Mouse (Mus musculus) forebrain, embryonic 16.5 days (tissue): ENCODE measurements around the gene Hspa8. TPM values are rescaled to one million over a fixed set of nuclear protein-coding genes. Genes with fewer than 3 reads are reported as not detected.

Source experiments
- ATAC-seq: fragments of 200-750 bp; cut with Nextera tagmentation; 2 replicates; pipeline ENCODE4 v1.8.0; 2017; ENCODE audit warnings: mild to moderate bottlenecking, moderate library complexity
- H3K27ac ChIP-seq: fragments of 300-500 bp; sonication (generic); 2 replicates; pipeline ENCODE4 v1.5.1; 2014; ENCODE audit warnings: low read length, control low read depth
- H3K27me3 ChIP-seq: fragments of 300-500 bp; sonication (generic); replicated peaks from 2 replicates; pipeline ENCODE4 v1.6.1; 2014; ENCODE audit warnings: low read length; ENCODE audit not compliant: control insufficient read depth, insufficient read depth
- H3K36me3 ChIP-seq: fragments of 300-500 bp; sonication (generic); 2 replicates; pipeline ENCODE4 v1.6.1; 2014; ENCODE audit not compliant: control insufficient read depth, insufficient read depth
- H3K4me1 ChIP-seq: fragments of 300-500 bp; sonication (generic); replicated peaks from 2 replicates; pipeline ENCODE4 v1.6.1; 2014; ENCODE audit warnings: low read length; ENCODE audit not compliant: control insufficient read depth, insufficient read depth
- H3K4me2 ChIP-seq: fragments of 300-500 bp; sonication (generic); 2 replicates; pipeline ENCODE4 v1.6.1; 2014; ENCODE audit warnings: mild to moderate bottlenecking, low read length, control low read depth
- H3K4me3 ChIP-seq: fragments of 300-500 bp; sonication (generic); replicated peaks from 2 replicates; pipeline ENCODE4 v1.5.1; 2014; ENCODE audit warnings: mild to moderate bottlenecking, low read length, control low read depth
- H3K9ac ChIP-seq: fragments of 300-500 bp; sonication (generic); replicated peaks from 2 replicates; pipeline ENCODE4 v1.6.1; 2014; ENCODE audit warnings: low read depth, low read length, control low read depth
- H3K9me3 ChIP-seq: fragments of 300-500 bp; sonication (generic); 2 replicates; pipeline ENCODE4 v1.6.1; 2016; ENCODE audit warnings: low read length; ENCODE audit not compliant: control insufficient read depth
- WGBS: fragments of 180-500 bp; shearing (Covaris S2); extraction: QIAGEN DNeasy Blood & Tissue Kit; methylation state at CpG from one replicate; pipeline ENCODE4 v1.1.7; 2014; 5-methylcytosine and 5-hydroxymethylcytosine counted together
- polyA plus RNA-seq: library from polyadenylated mRNA; unstranded; fragments of >200 nt; fragmentation: Nextera tagmentation; extraction: Ambion mirVana; gene quantifications from 2 replicates; pipeline ENCODE4 v1.2.1, GENCODE M21; 2015

Gene Hspa8
- polyA plus RNA-seq, 1 experiment from 2014 or later, result 3,453 TPM

GRCm38 (mm10) chr9:40825601-40826000 lies 24.8 kb downstream of the Hspa8 start:
- H3K9ac ChIP-seq, result no peak overlapping the region
- 41% methylated on average over 6 of the region's 6 CpGs for WGBS
- H3K9me3 ChIP-seq, result no peaks in the 10 kb centered on the region
- no peaks in the 10 kb centered on the region for H3K36me3 ChIP-seq
- H3K27ac ChIP-seq, result no peak overlapping the region
- ATAC-seq, result peak; percentile 39; the same call in 1 of the 2 replicates
- no peak overlapping the region for H3K4me3 ChIP-seq
- H3K4me2 ChIP-seq, result no peak overlapping the region
- no peaks in the 10 kb centered on the region for H3K27me3 ChIP-seq
- H3K4me1 ChIP-seq, result peaks cover 7% of the 10 kb centered on the region; the same call in 1 of the 2 replicates

GRCm38 (mm10) chr9:40827366-40827765 lies 26.6 kb downstream of the Hspa8 start:
- no peaks in the 10 kb centered on the region for H3K4me1 ChIP-seq
- no peaks in the 10 kb centered on the region for H3K27me3 ChIP-seq
- H3K9me3 ChIP-seq, result no peaks in the 10 kb centered on the region
- WGBS, result 52% methylated on average over 4 of the region's 4 CpGs
- no peak overlapping the region for H3K27ac ChIP-seq
- no peak for ATAC-seq
- no peak overlapping the region for H3K4me2 ChIP-seq
- no peaks in the 10 kb centered on the region for H3K36me3 ChIP-seq
- H3K4me3 ChIP-seq, result no peak overlapping the region
- H3K9ac ChIP-seq, result no peak overlapping the region

- ATAC-seq, result peak; percentile 49; the same call in 1 of the 2 replicates
- 5% methylated on average over 12 of the region's 12 CpGs for WGBS
- Histone ChIP-seq H3K36me3 (no peaks in the 10 kb centered on the region), H3K4me3 (no peak overlapping the region), H3K27ac (no peak overlapping the region), H3K27me3 (peaks cover 3% of the 10 kb centered on the region; the same call in 1 of the 2 replicates), H3K4me2 (no peak overlapping the region), H3K4me1 (no peaks in the 10 kb centered on the region), H3K9me3 (no peaks in the 10 kb centered on the region), H3K9ac (no peak overlapping the region)
Measured at GRCm38 (mm10) chr9:40834569-40834968, 33.8 kb downstream of the Hspa8 start.

GRCm38 (mm10) chr9:40836681-40837080 lies 35.9 kb downstream of the Hspa8 start:
- Histone ChIP-seq H3K27ac (no peak overlapping the region), H3K9ac (no peak overlapping the region), H3K27me3 (peaks cover 3% of the 10 kb centered on the region; the same call in 1 of the 2 replicates), H3K4me1 (no peaks in the 10 kb centered on the region), H3K4me2 (no peak overlapping the region), H3K36me3 (no peaks in the 10 kb centered on the region), H3K4me3 (no peak overlapping the region), H3K9me3 (no peaks in the 10 kb centered on the region)
- ATAC-seq, result no peak
- WGBS, result 90% methylated on average over 3 of the region's 3 CpGs

GRCm38 (mm10) chr9:40839662-40840061 lies 38.9 kb downstream of the Hspa8 start:
- H3K36me3 ChIP-seq, result no peaks in the 10 kb centered on the region
- WGBS, result 88% methylated on average over 3 of the region's 3 CpGs
- no peak overlapping the region for H3K27ac ChIP-seq
- H3K9me3 ChIP-seq, result no peaks in the 10 kb centered on the region
- no peaks in the 10 kb centered on the region for H3K4me1 ChIP-seq
- no peak for ATAC-seq
- H3K4me2 ChIP-seq, result no peak overlapping the region
- H3K4me3 ChIP-seq, result no peak overlapping the region
- peaks cover 3% of the 10 kb centered on the region; the same call in 1 of the 2 replicates for H3K27me3 ChIP-seq
- no peak overlapping the region for H3K9ac ChIP-seq

- Histone ChIP-seq H3K4me2 (no peak overlapping the region), H3K4me3 (no peak overlapping the region), H3K4me1 (no peaks in the 10 kb centered on the region), H3K9me3 (no peaks in the 10 kb centered on the region), H3K27ac (no peak overlapping the region), H3K27me3 (peaks cover 25% of the 10 kb centered on the region), H3K9ac (no peak overlapping the region), H3K36me3 (no peaks in the 10 kb centered on the region)
- 13% methylated on average over 2 of the region's 2 CpGs for WGBS
- ATAC-seq, result no peak
Measured at GRCm38 (mm10) chr9:40851515-40851914, 50.7 kb downstream of the Hspa8 start.

- Histone ChIP-seq H3K4me3 (peak overlapping the region; percentile 42), H3K27me3 (peaks cover 52% of the 10 kb centered on the region), H3K4me2 (peak overlapping the region; percentile 66), H3K9ac (0 out of 2 replicates have a peak overlapping the region, but pooled peaks have one; percentile 22), H3K27ac (no peak overlapping the region), H3K36me3 (no peaks in the 10 kb centered on the region), H3K4me1 (peaks cover 8% of the 10 kb centered on the region; the same call in 1 of the 2 replicates), H3K9me3 (no peaks in the 10 kb centered on the region)
- peak; percentile 45 for ATAC-seq
- WGBS, result 2% methylated on average over 21 of the region's 21 CpGs
Measured at GRCm38 (mm10) chr9:40858461-40859160, 57.8 kb downstream of the Hspa8 start.

- Histone ChIP-seq H3K27ac (no peak overlapping the region), H3K27me3 (peaks cover 49% of the 10 kb centered on the region), H3K4me3 (peak overlapping the region; percentile 42), H3K4me2 (peak overlapping the region; percentile 66), H3K4me1 (peaks cover 8% of the 10 kb centered on the region; the same call in 1 of the 2 replicates), H3K9ac (0 out of 2 replicates have a peak overlapping the region, but pooled peaks have one; percentile 22), H3K36me3 (no peaks in the 10 kb centered on the region), H3K9me3 (no peaks in the 10 kb centered on the region)
- WGBS, result under 1% methylated on average over 9 of the region's 9 CpGs
- peak; percentile 23; the same call in 1 of the 2 replicates for ATAC-seq
Measured at GRCm38 (mm10) chr9:40859196-40859595, 58.4 kb downstream of the Hspa8 start.
